Mouse (Mus musculus) midbrain, postnatal 0 days (tissue): ENCODE data around the gene Fam229a. TPM values are rescaled to one million over a fixed set of nuclear protein-coding genes. Genes with fewer than 3 reads are reported as not detected.

Source experiments
- ATAC-seq: fragments of 200-750 bp; cut with Nextera tagmentation; 2 replicates; pipeline ENCODE4 v1.8.0; 2017; ENCODE audit warnings: moderate number of reproducible peaks, mild to moderate bottlenecking, moderate TSS enrichment, moderate library complexity; ENCODE audit not compliant: low FRiP score
- DNase-seq: peaks from one replicate; pipeline ENCODE4 v3.0.0-alpha.2; 2015; ENCODE audit warnings: low spot score
- H3K27ac ChIP-seq: fragments of 300-500 bp; sonication (generic); 2 replicates; pipeline ENCODE4 v1.5.1; 2014; ENCODE audit warnings: low read depth, mild to moderate bottlenecking, low read length, mixed read lengths
- H3K27me3 ChIP-seq: fragments of 300-500 bp; sonication (generic); 2 replicates; pipeline ENCODE4 v1.6.1; 2014; ENCODE audit warnings: low read length, control low read depth, mixed read lengths; ENCODE audit not compliant: insufficient read depth
- H3K36me3 ChIP-seq: fragments of 300-500 bp; sonication (generic); 2 replicates; pipeline ENCODE4 v1.6.1; 2014; ENCODE audit warnings: low read length, control low read depth, mixed read lengths; ENCODE audit not compliant: insufficient read depth
- H3K4me1 ChIP-seq: fragments of 300-500 bp; sonication (generic); 2 replicates; pipeline ENCODE4 v1.6.1; 2014; ENCODE audit warnings: mild to moderate bottlenecking, control low read depth, antibody characterized with exemption, low read length, mixed read lengths; ENCODE audit not compliant: insufficient read depth
- H3K4me2 ChIP-seq: fragments of 300-500 bp; sonication (generic); 2 replicates; pipeline ENCODE4 v1.6.1; 2014; ENCODE audit warnings: low read depth, mild to moderate bottlenecking, low read length, mixed read lengths; ENCODE audit not compliant: poor library complexity, severe bottlenecking
- H3K4me3 ChIP-seq: fragments of 300-500 bp; sonication (generic); 2 replicates; pipeline ENCODE4 v1.5.1; 2014; ENCODE audit warnings: low read depth, mild to moderate bottlenecking, low read length, moderate library complexity
- H3K9ac ChIP-seq: fragments of 300-500 bp; sonication (generic); replicated peaks from 2 replicates; pipeline ENCODE4 v1.6.1; 2014; ENCODE audit warnings: mild to moderate bottlenecking, low read length, moderate library complexity, mixed read lengths; ENCODE audit not compliant: poor library complexity, severe bottlenecking
- H3K9me3 ChIP-seq: fragments of 300-500 bp; sonication (generic); 2 replicates; pipeline ENCODE4 v1.6.1; 2016; ENCODE audit warnings: low read length, control low read depth
- CTCF ChIP-seq: IDR thresholded peaks from 2 replicates; pipeline ENCODE4 v1.5.1; 2016; ENCODE audit warnings: antibody characterized with exemption, mild to moderate bottlenecking
- WGBS: fragments of 180-500 bp; shearing (Covaris S2); extraction: QIAGEN DNeasy Blood & Tissue Kit; methylation state at CpG from one replicate; pipeline ENCODE4 v1.1.7; 2014; 5-methylcytosine and 5-hydroxymethylcytosine counted together
- polyA plus RNA-seq: library from polyadenylated mRNA; unstranded; fragments of >200 nt; fragmentation: Nextera tagmentation; extraction: Ambion mirVana; gene quantifications from 2 replicates; pipeline ENCODE4 v1.2.1, GENCODE M21; 2015
- total RNA-seq: library from RNA; depleted of rRNA; stranded (reverse); fragments of >200 nt; gene quantifications from 2 replicates; pipeline ENCODE4 v1.2.3, GENCODE M21; 2014; rRNA removed

The Fam229a gene
- 2.2 TPM in 1 of 2 replicates, not detected in the other for total RNA-seq
- polyA plus RNA-seq, result 4.3 and 5.4 TPM in 2 replicates

GRCm38 (mm10) chr4:129490972-129491880 lies at the start of gene Fam229a, which contains the start of gene Tssk3:
Gene Fam229a (plus strand): TSS chr4:129491190.
Gene Tssk3 (minus strand): TSS chr4:129491022.
- peak; percentile 57 for TF ChIP-seq CTCF
- Histone ChIP-seq H3K36me3 (peaks cover 28% of the 10 kb centered on the region), H3K27me3 (no peaks in the 10 kb centered on the region), H3K4me2 (peak within 1 kb of the TSS; percentile 47), H3K4me3 (peak within 1 kb of the TSS; percentile 26), H3K27ac (0 out of 2 replicates have a peak within 1 kb of the TSS, but pooled peaks have one; percentile 12), H3K4me1 (0 out of 2 replicates have a peak, but pooled peaks cover 4% of the 10 kb centered on the region), H3K9me3 (no peaks in the 10 kb centered on the region), H3K9ac (peak within 1 kb of the TSS; percentile 37)
- DNase-seq (peak; percentile 70), ATAC-seq (peak; percentile 53; the same call in 1 of the 2 replicates)
- WGBS, result 5% methylated on average over 60 of the region's 70 CpGs

- no peaks in the 10 kb centered on the region for H3K36me3 ChIP-seq
- 85% methylated on average over 8 of the region's 8 CpGs for WGBS
- H3K4me2 ChIP-seq, result no peak overlapping the region
- H3K9ac ChIP-seq, result no peak overlapping the region
- no peaks in the 10 kb centered on the region for H3K9me3 ChIP-seq
- H3K4me1 ChIP-seq, result no peaks in the 10 kb centered on the region
- no peak overlapping the region for H3K4me3 ChIP-seq
- no peak for DNase-seq
- ATAC-seq, result no peak
- H3K27ac ChIP-seq, result no peak overlapping the region
- no peaks in the 10 kb centered on the region for H3K27me3 ChIP-seq
- TF ChIP-seq CTCF, result no peak
Measured at GRCm38 (mm10) chr4:129447360-129447759, 43.6 kb upstream of the Fam229a start.

DNA sequence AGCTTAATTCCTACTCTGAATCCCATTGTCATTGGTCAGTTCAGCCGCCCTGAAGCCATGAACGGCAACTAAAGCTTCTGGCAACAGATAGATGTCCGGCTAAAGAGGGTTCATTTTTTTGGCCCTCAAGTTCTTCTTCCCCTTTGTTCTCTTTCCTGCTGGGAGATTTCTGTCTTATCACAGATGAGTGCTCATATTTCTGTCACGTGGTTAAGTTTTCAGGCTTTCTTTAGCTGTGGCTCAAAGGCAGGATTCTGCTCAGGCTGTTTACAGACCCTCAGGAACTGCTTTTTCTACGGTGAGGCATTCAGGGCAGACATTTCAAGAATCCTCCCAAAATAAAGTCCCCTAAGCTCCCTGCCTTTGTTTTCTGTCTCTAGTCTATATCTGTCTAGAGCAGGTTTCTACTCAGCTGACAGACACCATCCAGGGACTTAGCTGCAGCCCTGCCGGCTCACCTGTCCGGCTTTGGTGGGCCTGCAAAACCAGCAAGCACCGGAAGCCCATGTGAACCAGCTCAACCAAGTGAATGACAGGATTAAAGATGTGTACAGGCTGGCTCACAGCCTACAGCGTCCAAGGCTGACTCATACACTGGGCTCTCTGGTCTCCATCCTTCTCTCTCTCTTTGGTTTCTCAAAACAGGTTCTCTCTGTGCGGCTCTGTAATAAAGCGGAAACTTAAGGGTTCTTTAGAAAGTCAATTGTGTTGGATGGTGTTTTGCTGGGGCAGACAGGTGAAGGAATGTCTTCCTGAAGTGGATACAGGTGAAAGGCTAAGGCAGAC lies 43.0 kb upstream of the Fam229a start:
- H3K4me3 ChIP-seq, result no peak overlapping the region
- H3K9me3 ChIP-seq, result no peaks in the 10 kb centered on the region
- no peaks in the 10 kb centered on the region for H3K27me3 ChIP-seq
- no peak overlapping the region for H3K27ac ChIP-seq
- 77% methylated on average over 11 of the region's 11 CpGs for WGBS
- DNase-seq, result no peak
- no peak for ATAC-seq
- H3K4me1 ChIP-seq, result no peaks in the 10 kb centered on the region
- H3K9ac ChIP-seq, result no peak overlapping the region
- no peak for TF ChIP-seq CTCF
- no peaks in the 10 kb centered on the region for H3K36me3 ChIP-seq
- H3K4me2 ChIP-seq, result no peak overlapping the region

- H3K27ac ChIP-seq, result no peak overlapping the region
- H3K27me3 ChIP-seq, result no peaks in the 10 kb centered on the region
- no peaks in the 10 kb centered on the region for H3K9me3 ChIP-seq
- 86% methylated on average over 6 of the region's 6 CpGs for WGBS
- no peak overlapping the region for H3K9ac ChIP-seq
- H3K4me1 ChIP-seq, result no peaks in the 10 kb centered on the region
- no peaks in the 10 kb centered on the region for H3K36me3 ChIP-seq
- no peak for ATAC-seq
- no peak for DNase-seq
- H3K4me2 ChIP-seq, result no peak overlapping the region
- no peak for TF ChIP-seq CTCF
- no peak overlapping the region for H3K4me3 ChIP-seq
Measured at GRCm38 (mm10) chr4:129448713-129449112, 42.3 kb upstream of the Fam229a start.

- H3K9me3 ChIP-seq, result no peaks in the 10 kb centered on the region
- H3K9ac ChIP-seq, result no peak overlapping the region
- no peaks in the 10 kb centered on the region for H3K36me3 ChIP-seq
- no peaks in the 10 kb centered on the region for H3K27me3 ChIP-seq
- DNase-seq (no peak), ATAC-seq (no peak)
- 70% methylated on average over 2 of the region's 2 CpGs for WGBS
- no peak overlapping the region for H3K4me2 ChIP-seq
- no peak overlapping the region for H3K4me3 ChIP-seq
- no peaks in the 10 kb centered on the region for H3K4me1 ChIP-seq
- 0 out of 2 replicates have a peak, but pooled peaks have one; percentile 20 for TF ChIP-seq CTCF
- no peak overlapping the region for H3K27ac ChIP-seq
Measured at GRCm38 (mm10) chr4:129450851-129451250, 40.1 kb upstream of the Fam229a start.
